Mouse (Mus musculus) CD8-positive naive resting alpha-beta T cell, adult 2 months (primary cell): Measurements from ENCODE around the gene Ccm2.
A peak's percentile ranks its signal among the peaks of the same experiment; 100 is the strongest.

Source experiments
- DNase-seq, 2 experiments: peaks; one replicate each; pipeline ENCODE4 v3.0.0; 2022; ENCODE audit warnings: low read depth in 2 of 2, low spot score in 2 of 2

Ccm2 gene

GRCm38 (mm10) chr11:6528186-6529006 lies 18.3 kb upstream of the Ccm2 start:
- DNase-seq = peak; percentile 97 to 99

- no peak for DNase-seq
Measured at GRCm38 (mm10) chr11:6529961-6530360, 16.7 kb upstream of the Ccm2 start.

DNA sequence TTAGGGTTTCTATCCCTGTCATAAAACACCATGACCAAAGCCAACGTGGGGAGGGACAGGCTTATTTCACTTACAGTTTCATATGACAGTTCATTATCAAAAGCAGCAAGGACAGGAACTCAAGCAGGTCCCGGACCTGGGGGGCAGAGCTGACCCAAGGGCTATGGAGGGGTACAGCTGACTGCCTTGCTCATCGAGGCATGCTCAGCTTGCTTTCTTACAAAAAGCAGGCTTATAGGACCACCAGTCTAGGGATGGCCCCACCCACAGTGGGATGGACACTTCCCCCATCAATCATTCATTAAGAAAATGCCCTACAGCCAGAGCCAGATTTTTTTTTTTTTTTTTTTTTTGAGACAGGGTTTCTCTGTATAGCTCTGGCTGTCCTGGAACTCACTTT lies 15.9 kb upstream of the Ccm2 start:
- no peak for DNase-seq

DNA sequence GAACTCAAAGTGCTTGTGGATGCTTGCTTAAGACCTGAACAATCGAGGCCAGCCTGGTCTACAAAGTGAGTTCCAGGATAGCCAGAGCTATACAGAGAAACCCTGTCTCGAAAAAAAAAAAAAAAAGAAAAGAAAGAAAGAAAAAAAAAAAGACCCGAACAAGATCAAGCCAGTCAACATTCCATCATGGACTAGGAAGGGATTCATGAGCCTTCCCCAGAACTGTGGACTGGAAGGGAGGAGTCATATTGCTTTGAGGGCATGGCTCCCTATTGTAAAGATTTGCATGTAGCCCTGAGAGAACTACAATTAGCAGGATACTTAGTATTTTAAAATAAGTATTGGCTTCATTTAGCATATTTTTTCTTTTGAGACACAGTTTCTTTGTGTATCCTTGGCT lies 2.0 kb upstream of the Ccm2 start:
- no peak for DNase-seq

DNA sequence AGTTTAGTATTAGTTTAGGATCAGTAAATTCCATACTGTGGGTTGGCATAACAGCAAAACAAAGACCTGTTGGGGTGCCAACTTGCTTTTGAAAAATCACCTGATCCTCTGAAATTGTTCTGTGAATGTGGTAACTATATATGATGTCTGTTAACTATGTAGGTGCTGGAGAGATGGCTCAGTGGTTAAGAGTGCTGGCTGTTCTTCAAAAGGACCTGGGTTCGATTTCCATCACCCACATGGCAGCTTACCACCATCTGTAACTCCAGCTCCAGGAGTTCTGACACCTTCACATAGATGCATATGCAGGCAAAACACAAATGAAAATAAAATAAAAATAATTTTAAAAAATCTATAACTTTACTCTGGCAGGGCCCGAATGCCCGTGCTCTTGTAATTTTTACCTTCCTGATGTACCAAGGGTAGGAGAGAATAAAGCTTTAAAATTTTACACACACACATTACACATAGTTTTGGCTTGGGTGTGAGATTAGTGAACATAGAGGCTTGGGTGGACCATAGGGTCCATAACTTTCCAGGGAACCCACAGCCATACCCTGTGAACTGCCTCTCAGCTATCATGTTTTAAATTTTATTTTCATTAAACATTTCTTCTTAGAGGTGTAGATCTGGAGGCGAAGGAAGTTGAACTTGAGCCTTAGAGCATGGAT lies 1.4 kb upstream of the Ccm2 start:
- no peak for DNase-seq

GRCm38 (mm10) chr11:6545857-6546192 lies 862 bp upstream of the Ccm2 start:
- DNase-seq = no peak

DNA sequence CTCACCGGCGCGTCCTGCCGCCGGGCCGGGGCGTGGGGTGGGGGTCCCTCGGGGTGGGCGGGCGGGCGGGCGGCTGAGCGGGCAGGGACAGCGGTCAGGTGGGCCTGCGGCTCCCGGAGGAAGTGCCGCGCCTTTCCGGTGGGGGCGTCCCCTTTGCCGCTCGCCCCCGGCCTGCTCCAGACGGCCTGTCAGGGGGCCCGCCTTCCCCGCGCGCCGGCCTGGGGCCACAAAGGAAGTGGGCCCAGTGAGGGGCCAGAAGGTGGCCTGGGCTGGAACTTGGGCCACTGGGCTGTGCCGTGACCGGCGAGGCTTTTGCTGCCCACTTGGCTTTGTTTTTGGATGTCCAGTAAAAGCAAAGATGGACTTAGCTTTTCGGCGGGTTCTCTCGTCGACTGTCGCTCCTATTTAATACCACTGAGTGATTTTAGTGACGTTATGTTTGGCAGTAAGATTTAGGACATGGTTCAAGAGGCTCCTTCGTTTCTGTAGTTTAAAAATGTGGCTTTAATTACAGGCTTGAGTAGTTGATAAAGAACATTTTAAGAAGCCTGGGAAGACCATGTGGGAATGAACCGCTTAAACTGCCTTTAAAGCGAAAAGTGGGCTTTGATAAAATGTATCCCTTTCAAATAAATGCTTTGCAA lies 472 bp downstream of the Ccm2 start:
- DNase-seq = peak; percentile 46 to 55

DNA sequence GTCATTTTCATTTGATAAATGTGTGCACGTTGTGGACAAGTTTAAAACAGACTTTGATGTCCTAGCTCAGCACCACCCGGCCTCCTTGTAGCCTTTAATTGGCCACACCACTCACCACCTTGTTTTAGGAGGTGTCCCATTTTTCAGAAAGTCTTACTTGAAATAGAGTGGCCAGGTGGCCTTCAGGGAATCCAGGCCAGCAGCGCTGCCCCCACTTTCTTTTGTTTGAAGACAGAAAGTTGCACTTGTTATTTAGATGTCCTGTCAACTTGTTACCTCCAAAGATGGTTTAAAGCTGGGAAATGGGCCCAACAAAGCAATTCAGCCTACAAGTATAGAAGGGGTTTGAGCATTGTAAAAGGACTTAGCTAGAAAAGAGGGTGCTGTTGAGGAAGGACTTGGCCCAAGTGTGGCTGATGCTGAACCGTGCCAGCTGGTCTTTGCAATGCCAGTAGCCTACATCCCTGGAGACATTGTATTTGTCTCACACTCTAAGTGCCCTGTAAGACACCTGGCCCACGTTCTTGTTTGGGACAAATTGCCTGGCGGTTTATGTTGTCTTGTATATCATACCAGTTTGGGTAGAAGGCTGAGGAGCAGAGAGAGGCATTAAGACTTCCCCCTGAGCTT lies 1.1 kb downstream of the Ccm2 start:
- DNase-seq = no peak

DNA sequence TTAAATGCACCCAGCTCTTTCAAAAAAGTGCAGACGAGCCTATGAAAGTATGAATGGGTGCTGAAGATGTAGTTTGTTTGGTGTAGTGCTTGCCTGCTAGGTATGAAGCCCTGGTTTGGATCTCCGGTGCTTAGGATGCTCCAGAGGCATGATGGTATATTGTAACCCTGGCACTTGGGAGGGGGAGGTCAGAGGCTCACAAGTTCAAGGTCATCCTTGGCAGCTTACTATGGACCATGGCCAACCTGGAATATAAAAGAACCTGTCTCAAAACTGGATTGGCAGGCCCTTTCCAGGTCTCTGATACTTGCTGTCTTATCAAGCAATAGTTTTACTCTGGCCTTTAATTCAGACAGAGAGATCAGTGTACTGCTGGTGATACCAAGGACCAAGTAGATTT lies 3.1 kb downstream of the Ccm2 start:
- no peak for DNase-seq

- no peak for DNase-seq
Measured at GRCm38 (mm10) chr11:6550201-6550600, 3.5 kb downstream of the Ccm2 start.

GRCm38 (mm10) chr11:6558234-6558633 lies 11.5 kb downstream of the Ccm2 start:
- no peak for DNase-seq

- peak; percentile 35 to 44 for DNase-seq
Measured at GRCm38 (mm10) chr11:6559996-6560395, 13.3 kb downstream of the Ccm2 start.

- DNase-seq = peak; percentile 40 to 59
Measured at GRCm38 (mm10) chr11:6560655-6561360, 14.1 kb downstream of the Ccm2 start.

DNA sequence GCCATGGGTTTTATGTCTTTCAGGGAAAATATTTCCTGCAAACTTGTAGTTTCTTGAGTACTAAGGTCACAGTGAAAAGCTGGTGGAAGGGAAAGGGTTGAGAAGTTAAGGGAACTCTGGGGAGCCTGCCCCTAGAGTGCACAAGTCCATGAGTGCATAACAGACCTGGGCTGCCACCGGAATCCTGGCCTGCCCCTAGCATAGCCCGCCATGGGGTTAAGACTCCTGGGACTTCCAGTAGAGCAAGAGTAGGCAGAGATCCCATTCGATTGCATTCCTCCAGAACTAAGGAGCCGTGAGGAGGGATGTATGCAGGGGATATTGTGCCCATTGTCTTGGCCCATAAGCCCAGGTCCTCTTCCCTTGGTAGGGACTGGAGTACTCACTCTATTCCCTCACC lies 14.8 kb downstream of the Ccm2 start:
- no peak for DNase-seq

GRCm38 (mm10) chr11:6562359-6562758 lies 15.7 kb downstream of the Ccm2 start:
- no peak for DNase-seq

GRCm38 (mm10) chr11:6563201-6563600 lies 16.5 kb downstream of the Ccm2 start:
- DNase-seq = no peak

- no peak for DNase-seq
Measured at GRCm38 (mm10) chr11:6566496-6566895, 19.8 kb downstream of the Ccm2 start.

- no peak for DNase-seq
Measured at GRCm38 (mm10) chr11:6567951-6568350, 21.3 kb downstream of the Ccm2 start.

- peak in 1 of 2 experiments; percentile 46 for DNase-seq
Measured at GRCm38 (mm10) chr11:6568584-6569409, 22.1 kb downstream of the Ccm2 start.

DNA sequence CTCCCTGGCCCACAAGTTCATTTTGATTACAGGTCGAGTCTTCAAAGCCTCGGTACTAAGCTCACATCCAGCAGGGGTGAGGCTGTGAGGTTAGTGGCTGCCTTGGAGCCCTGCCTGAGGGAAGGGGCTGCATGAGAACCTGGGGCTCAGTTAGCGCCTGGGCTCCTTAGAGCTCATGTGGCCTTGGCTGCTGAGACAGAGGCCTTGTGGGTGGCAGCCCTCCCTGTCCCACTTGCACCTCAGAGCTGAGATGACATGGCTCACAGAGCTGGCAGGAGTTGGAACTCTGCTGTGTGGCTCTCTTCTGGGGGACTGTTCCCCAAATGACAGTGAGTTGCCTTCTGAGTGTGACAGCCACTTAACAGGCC lies 22.7 kb downstream of the Ccm2 start:
- DNase-seq = no peak
